Mouse (Mus musculus) lung, postnatal 0 days (tissue): ENCODE measurements at regions not wholly inside any gene's neighbourhood (a gene's known extent, or its start where the extent isn't known, plus 50 kb on each side); places are given as distances from the start of the nearest gene placed in this dataset.

Experiments
- ATAC-seq: fragments of 200-750 bp; cut with Nextera tagmentation; 2 replicates; pipeline ENCODE4 v1.8.0; 2017; ENCODE audit warnings: moderate library complexity
- DNase-seq: peaks from one replicate; pipeline ENCODE4 v3.0.0-alpha.2; 2016; ENCODE audit warnings: low spot score
- H3K27ac ChIP-seq: fragments of 300-500 bp; sonication (generic); 2 replicates; pipeline ENCODE4 v1.5.1; 2014; ENCODE audit warnings: antibody characterized with exemption, mild to moderate bottlenecking, low read length, mixed read lengths
- H3K27me3 ChIP-seq: fragments of 300-500 bp; sonication (generic); replicated peaks from 2 replicates; pipeline ENCODE4 v1.6.1; 2014; ENCODE audit warnings: low read length, mixed read lengths; ENCODE audit not compliant: insufficient read depth
- H3K36me3 ChIP-seq: fragments of 300-500 bp; sonication (generic); 2 replicates; pipeline ENCODE4 v1.6.1; 2014; ENCODE audit warnings: low read length, mixed read lengths; ENCODE audit not compliant: insufficient read depth
- H3K4me1 ChIP-seq: fragments of 300-500 bp; sonication (generic); 2 replicates; pipeline ENCODE4 v1.6.1; 2014; ENCODE audit warnings: antibody characterized with exemption, low read depth, low read length, mixed read lengths; ENCODE audit not compliant: insufficient read depth
- H3K4me2 ChIP-seq: fragments of 300-500 bp; sonication (generic); replicated peaks from 2 replicates; pipeline ENCODE4 v1.6.1; 2014; ENCODE audit warnings: low read depth, mild to moderate bottlenecking, low read length, moderate library complexity, mixed read lengths
- H3K4me3 ChIP-seq: fragments of 300-500 bp; sonication (generic); 2 replicates; pipeline ENCODE4 v1.5.1; 2014; ENCODE audit warnings: low read depth, low read length
- H3K9ac ChIP-seq: fragments of 300-500 bp; sonication (generic); replicated peaks from 2 replicates; pipeline ENCODE4 v1.6.1; 2014; ENCODE audit warnings: low read depth, mild to moderate bottlenecking
- H3K9me3 ChIP-seq: fragments of 300-500 bp; sonication (generic); 2 replicates; pipeline ENCODE4 v1.6.1; 2016; ENCODE audit warnings: low read length, mixed read lengths
- CTCF ChIP-seq: IDR thresholded peaks from 2 replicates; pipeline ENCODE4 v1.5.1; 2016; ENCODE audit warnings: antibody characterized with exemption, mild to moderate bottlenecking
- EP300 ChIP-seq: IDR thresholded peaks from 2 replicates; pipeline ENCODE4 v1.6.1; 2016; ENCODE audit warnings: antibody characterized with exemption, mild to moderate bottlenecking, control low read depth
- WGBS: fragments of 180-500 bp; shearing (Covaris S2); extraction: QIAGEN DNeasy Blood & Tissue Kit; methylation state at CpG from one replicate; pipeline ENCODE4 v1.1.7; 2014; 5-methylcytosine and 5-hydroxymethylcytosine counted together

DNA sequence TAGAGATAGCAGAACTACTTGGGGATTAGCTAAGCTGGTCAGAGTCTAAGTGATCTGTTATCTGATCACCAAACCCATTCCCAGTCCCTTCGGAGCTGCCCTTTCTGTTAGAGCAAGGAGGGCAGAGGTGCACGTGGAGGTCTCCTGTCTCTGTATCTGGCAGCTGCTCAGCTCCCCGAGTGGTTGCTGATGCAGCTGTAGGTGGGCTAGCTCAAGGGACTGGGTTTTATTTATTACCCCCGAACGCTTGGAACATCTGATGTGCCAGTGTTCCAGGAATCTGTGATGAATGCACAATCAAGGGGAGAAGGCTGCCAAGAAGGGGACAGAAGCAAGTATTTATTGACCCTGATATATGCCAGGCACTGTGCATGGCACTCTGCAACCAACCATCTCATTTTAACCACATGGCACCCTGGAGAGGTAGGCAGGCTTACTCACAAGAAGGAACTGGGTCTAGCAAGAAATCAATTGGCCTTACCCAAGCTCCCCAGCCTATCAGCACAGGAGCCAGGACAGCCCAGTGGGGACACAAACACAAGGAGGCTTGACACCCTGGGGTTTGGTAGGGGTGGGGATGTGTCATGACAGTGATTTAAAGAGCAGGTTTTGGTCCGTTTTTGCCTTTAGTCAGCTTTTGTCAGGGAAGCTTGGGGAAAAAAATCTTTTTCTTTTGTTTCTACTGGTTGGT is 154.6 kb upstream of the Bmper start:
- Histone ChIP-seq H3K9ac (no peak overlapping the region), H3K27ac (no peak overlapping the region), H3K4me2 (no peak overlapping the region), H3K4me3 (no peak overlapping the region), H3K9me3 (no peaks in the 10 kb centered on the region), H3K36me3 (no peaks in the 10 kb centered on the region), H3K27me3 (no peaks in the 10 kb centered on the region), H3K4me1 (no peaks in the 10 kb centered on the region)
- ATAC-seq = no peak
- DNase-seq = no peak
- no peak for TF ChIP-seq EP300
- TF ChIP-seq CTCF = no peak
- WGBS = 47% methylated on average over 6 of the region's 6 CpGs

DNA sequence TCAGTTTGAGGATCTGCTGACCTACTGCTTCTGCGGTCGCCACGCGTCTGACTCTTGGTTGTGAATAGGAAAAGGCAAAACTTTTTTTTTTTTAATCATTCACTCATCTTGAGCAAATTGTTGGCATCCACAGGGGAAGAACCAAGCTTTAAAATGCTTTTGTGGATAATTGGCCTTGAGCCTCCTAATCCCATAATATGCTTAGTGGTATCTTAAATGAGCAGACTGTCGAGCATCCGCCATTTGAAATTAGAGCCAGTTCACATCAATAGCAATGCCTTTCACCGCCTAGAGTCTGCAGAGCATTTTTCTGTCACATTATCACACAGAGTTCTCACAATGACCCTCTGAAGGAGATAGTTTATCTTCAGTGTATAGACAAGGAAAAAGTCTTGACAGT is 153.7 kb upstream of the Bmper start:
- no peak overlapping the region for H3K4me2 ChIP-seq
- 89% methylated on average over 7 of the region's 7 CpGs for WGBS
- no peaks in the 10 kb centered on the region for H3K27me3 ChIP-seq
- H3K27ac ChIP-seq = no peak overlapping the region
- H3K36me3 ChIP-seq = no peaks in the 10 kb centered on the region
- H3K9ac ChIP-seq = no peak overlapping the region
- no peak for ATAC-seq
- DNase-seq = no peak
- H3K4me1 ChIP-seq = no peaks in the 10 kb centered on the region
- TF ChIP-seq CTCF = no peak
- TF ChIP-seq EP300 = no peak
- H3K9me3 ChIP-seq = no peaks in the 10 kb centered on the region
- no peak overlapping the region for H3K4me3 ChIP-seq

DNA sequence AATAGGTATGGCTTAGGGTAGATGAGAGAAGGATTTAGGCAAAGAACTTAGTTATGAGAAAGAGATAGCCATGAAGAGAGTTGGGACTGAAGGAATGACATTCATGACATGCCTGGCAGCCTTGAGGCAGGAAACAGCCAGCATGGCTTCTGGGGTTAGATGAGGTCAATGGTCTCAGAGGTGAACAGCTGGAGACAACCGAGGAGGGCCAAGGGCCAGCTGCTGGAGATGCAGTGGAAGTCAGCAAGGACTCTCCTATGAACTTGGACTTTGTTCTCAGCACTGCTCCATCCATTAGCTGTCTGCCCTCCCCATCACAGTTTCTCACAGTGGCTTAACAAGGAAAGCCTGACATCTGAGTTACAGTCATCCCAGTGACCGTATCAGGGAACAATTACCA is 151.9 kb upstream of the Bmper start:
- Histone ChIP-seq H3K36me3 (no peaks in the 10 kb centered on the region), H3K27me3 (no peaks in the 10 kb centered on the region), H3K9ac (no peak overlapping the region), H3K4me1 (no peaks in the 10 kb centered on the region), H3K4me2 (no peak overlapping the region), H3K9me3 (no peaks in the 10 kb centered on the region), H3K27ac (no peak overlapping the region), H3K4me3 (no peak overlapping the region)
- WGBS = 51% methylated on average over 2 of the region's 2 CpGs
- ATAC-seq = peak; percentile 57; the same call in 1 of the 2 replicates
- TF ChIP-seq CTCF (no peak), EP300 (no peak)
- DNase-seq = peak; percentile 34

DNA sequence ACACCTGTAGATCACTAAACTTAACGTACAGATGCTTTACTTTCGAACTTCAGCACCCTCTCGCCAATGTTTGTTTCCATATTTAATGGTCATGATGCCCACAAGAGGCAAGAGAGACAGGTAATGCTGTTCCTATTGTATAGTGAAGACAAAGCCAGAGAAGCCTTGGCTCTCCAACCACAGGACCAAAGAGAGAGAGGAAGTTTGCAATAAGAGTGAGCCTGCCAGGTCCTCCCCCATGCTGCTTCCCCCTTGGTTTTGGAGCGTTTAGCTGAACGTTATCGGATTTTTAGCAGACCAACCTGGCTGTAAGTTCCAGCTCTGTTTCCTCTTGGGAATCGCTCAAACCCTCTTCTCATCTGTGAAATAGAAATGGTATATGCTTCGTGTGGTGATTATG is 150.1 kb upstream of the Bmper start:
- Histone ChIP-seq H3K36me3 (no peaks in the 10 kb centered on the region), H3K4me3 (no peak overlapping the region), H3K4me1 (no peaks in the 10 kb centered on the region), H3K9ac (no peak overlapping the region), H3K27ac (no peak overlapping the region), H3K9me3 (no peaks in the 10 kb centered on the region), H3K27me3 (no peaks in the 10 kb centered on the region), H3K4me2 (no peak overlapping the region)
- TF ChIP-seq CTCF = no peak
- TF ChIP-seq EP300 = no peak
- WGBS = 62% methylated on average over 8 of the region's 8 CpGs
- DNase-seq (no peak), ATAC-seq (no peak)

DNA sequence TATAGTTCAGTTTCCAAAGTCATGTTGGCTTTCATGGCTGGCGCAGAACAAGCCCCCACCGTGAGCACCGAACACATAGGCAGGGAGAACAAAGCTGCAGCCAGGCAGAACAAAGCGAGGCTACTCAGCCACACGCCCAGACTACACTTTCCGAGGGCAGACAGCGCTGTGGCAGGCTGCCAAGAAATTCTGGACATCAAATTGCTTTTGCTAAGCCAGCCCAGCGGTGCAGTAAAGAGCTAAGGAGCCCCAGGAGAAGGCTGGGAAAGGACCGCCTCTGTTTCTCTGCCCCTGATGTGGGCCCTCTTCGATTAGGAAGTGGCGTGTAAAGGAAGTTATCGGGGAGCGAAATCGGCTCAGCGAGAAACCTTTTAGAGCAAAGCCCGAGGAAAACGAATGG is 139.3 kb upstream of the Bmper start:
- H3K4me3 ChIP-seq = no peak overlapping the region
- WGBS = 8% methylated on average over 17 of the region's 17 CpGs
- H3K36me3 ChIP-seq = no peaks in the 10 kb centered on the region
- no peak overlapping the region for H3K9ac ChIP-seq
- H3K27me3 ChIP-seq = no peaks in the 10 kb centered on the region
- no peak overlapping the region for H3K27ac ChIP-seq
- peak; percentile 87 for DNase-seq
- ATAC-seq = peak; percentile 65
- H3K4me2 ChIP-seq = peak overlapping the region; percentile 21; the same call in 1 of the 2 replicates
- H3K4me1 ChIP-seq = peaks cover 5% of the 10 kb centered on the region; the same call in 1 of the 2 replicates
- no peaks in the 10 kb centered on the region for H3K9me3 ChIP-seq
- TF ChIP-seq EP300 = no peak
- no peak for TF ChIP-seq CTCF

- Histone ChIP-seq H3K9me3 (no peaks in the 10 kb centered on the region), H3K4me3 (no peak overlapping the region), H3K4me1 (no peaks in the 10 kb centered on the region), H3K4me2 (no peak overlapping the region), H3K36me3 (no peaks in the 10 kb centered on the region), H3K9ac (no peak overlapping the region), H3K27me3 (no peaks in the 10 kb centered on the region), H3K27ac (no peak overlapping the region)
- no peak for DNase-seq
- 82% methylated on average over 2 of the region's 2 CpGs for WGBS
- no peak for ATAC-seq
- TF ChIP-seq EP300 (no peak), CTCF (no peak)
Observed at GRCm38 (mm10) chr9:23089339-23089738, 133.5 kb upstream of the Bmper start.
